Mouse (Mus musculus) liver, adult 2 months (tissue): ENCODE results near the gene Ppa1. TPM values are rescaled to one million over a fixed set of nuclear protein-coding genes. Genes with fewer than 3 reads are reported as not detected.
"Not testable (repeated sequence)": the region's sequence is repeated elsewhere in the genome, so short reads cannot be mapped to it uniquely, and the experiment has no call there.

Experiments
- DNase-seq: peaks from one replicate; pipeline ENCODE4 v3.0.0-alpha.2; 2011; ENCODE audit warnings: low read depth, low spot score; ENCODE audit errors: extremely low read depth
- H3K27ac ChIP-seq: fragments of 200-500 bp; replicated peaks from 2 replicates; pipeline ENCODE4 v1.5.1; 2012; ENCODE audit warnings: low read depth, mild to moderate bottlenecking, control low read depth, inconsistent platforms, low read length; ENCODE audit not compliant: insufficient read depth
- H3K27me3 ChIP-seq: fragments of 200-500 bp; 2 replicates; pipeline ENCODE4 v1.6.1; 2012; ENCODE audit warnings: mild to moderate bottlenecking, moderate library complexity, low read length, inconsistent platforms; ENCODE audit not compliant: control insufficient read depth, insufficient read depth
- H3K36me3 ChIP-seq: fragments of 200-500 bp; 2 replicates; pipeline ENCODE4 v1.6.1; 2012; ENCODE audit warnings: low read length, inconsistent platforms; ENCODE audit not compliant: control insufficient read depth, insufficient read depth
- H3K4me1 ChIP-seq: fragments of 200-500 bp; 2 replicates; pipeline ENCODE4 v1.6.1; 2011; ENCODE audit warnings: low read length; ENCODE audit not compliant: control insufficient read depth, insufficient read depth
- H3K4me3 ChIP-seq: fragments of 200-500 bp; 2 replicates; pipeline ENCODE4 v1.5.1; 2011; ENCODE audit warnings: low read depth, mild to moderate bottlenecking, control low read depth, low read length, moderate library complexity; ENCODE audit not compliant: insufficient read depth
- H3K79me2 ChIP-seq: fragments of 200-500 bp; 2 replicates; pipeline ENCODE4 v1.6.1; 2012; ENCODE audit warnings: inconsistent platforms, mild to moderate bottlenecking, low read length, moderate library complexity; ENCODE audit not compliant: control insufficient read depth, insufficient read depth
- H3K9ac ChIP-seq: fragments of 200-500 bp; 2 replicates; pipeline ENCODE4 v1.6.1; 2012; ENCODE audit warnings: low read depth, mild to moderate bottlenecking, control low read depth, inconsistent platforms, low read length
- CTCF ChIP-seq: fragments of 200-500 bp; IDR thresholded peaks from 2 replicates; pipeline ENCODE4 v1.5.1; 2011; ENCODE audit warnings: low read depth, low read length, control low read depth
- POLR2A ChIP-seq: fragments of 200-500 bp; IDR thresholded peaks from 2 replicates; pipeline ENCODE4 v1.6.1; 2011; ENCODE audit warnings: low read length, control low read depth; ENCODE audit not compliant: insufficient read depth; ENCODE audit errors: extremely low read depth
- WGBS: fragments of 180-500 bp; shearing (Covaris S2); methylation state at CpG from one replicate; pipeline ENCODE4 v1.1.7; 2018; 5-methylcytosine and 5-hydroxymethylcytosine counted together
- polyA plus RNA-seq: library from polyadenylated mRNA; depleted of rRNA; stranded (reverse); fragments of >200 nt; gene quantifications from 2 replicates; pipeline ENCODE4 v1.2.3, GENCODE M21; 2012
- total RNA-seq: library from RNA; depleted of rRNA; stranded (reverse); fragments of >200 nt; gene quantifications from 2 replicates; pipeline ENCODE4 v1.2.3, GENCODE M21; 2014

Gene Ppa1
- total and polyA plus RNA-seq, 2 experiments, result 92.3 to 279 TPM

DNA sequence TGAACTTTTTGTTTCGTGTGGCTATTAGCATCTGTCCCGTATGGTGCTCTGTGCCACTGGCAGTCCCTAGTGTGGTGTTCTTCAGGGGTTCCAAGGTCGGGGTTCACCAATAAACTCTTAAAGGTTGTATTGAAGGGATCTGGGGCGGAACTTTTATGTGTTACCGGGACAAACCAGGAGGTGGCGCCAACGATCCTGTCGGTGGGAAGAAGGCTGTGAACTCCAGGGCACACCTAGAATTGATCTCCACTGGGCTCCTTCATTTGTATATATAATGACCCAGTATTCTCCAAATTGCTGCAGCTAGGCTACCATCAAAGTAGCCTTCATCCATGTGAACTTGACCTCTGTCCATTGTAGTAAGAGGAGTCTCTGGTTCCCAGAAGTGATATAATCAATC lies 42.5 kb upstream of the Ppa1 start:
- peaks cover 3% of the 10 kb centered on the region for H3K4me1 ChIP-seq
- no peak overlapping the region for H3K27ac ChIP-seq
- H3K4me3 ChIP-seq, result no peak overlapping the region
- no peaks in the 10 kb centered on the region for H3K36me3 ChIP-seq
- TF ChIP-seq CTCF (peak; percentile 80), POLR2A (no peak)
- WGBS, result 4% methylated on average over 8 of the region's 8 CpGs
- DNase-seq, result peak; percentile 70
- no peaks in the 10 kb centered on the region for H3K79me2 ChIP-seq
- H3K27me3 ChIP-seq, result no peaks in the 10 kb centered on the region
- no peak overlapping the region for H3K9ac ChIP-seq

DNA sequence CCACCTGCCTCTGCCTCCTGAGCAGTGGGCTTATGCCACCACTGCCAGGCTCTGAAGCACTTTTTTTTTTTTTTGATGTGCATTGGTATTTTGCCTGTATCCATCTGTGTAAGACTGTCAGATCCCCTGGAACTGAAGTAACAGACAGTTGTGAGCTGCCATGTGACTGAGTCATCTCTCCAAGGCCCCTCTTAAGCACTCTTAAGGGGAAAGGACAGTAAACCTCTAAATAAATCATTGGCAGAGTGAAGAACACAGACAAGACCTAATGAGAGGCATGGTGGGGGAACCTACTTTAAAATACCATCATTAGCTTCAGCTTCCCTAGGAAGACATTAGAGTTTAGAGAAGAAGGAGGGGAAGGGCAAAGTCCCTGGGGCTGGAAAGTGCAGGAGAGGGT lies 40.1 kb upstream of the Ppa1 start:
- no peak for DNase-seq
- Histone ChIP-seq H3K36me3 (no peaks in the 10 kb centered on the region), H3K27ac (no peak overlapping the region), H3K4me1 (peaks cover 3% of the 10 kb centered on the region), H3K4me3 (no peak overlapping the region), H3K9ac (no peak overlapping the region), H3K27me3 (no peaks in the 10 kb centered on the region), H3K79me2 (no peaks in the 10 kb centered on the region)
- TF ChIP-seq POLR2A (no peak), CTCF (no peak)

DNA sequence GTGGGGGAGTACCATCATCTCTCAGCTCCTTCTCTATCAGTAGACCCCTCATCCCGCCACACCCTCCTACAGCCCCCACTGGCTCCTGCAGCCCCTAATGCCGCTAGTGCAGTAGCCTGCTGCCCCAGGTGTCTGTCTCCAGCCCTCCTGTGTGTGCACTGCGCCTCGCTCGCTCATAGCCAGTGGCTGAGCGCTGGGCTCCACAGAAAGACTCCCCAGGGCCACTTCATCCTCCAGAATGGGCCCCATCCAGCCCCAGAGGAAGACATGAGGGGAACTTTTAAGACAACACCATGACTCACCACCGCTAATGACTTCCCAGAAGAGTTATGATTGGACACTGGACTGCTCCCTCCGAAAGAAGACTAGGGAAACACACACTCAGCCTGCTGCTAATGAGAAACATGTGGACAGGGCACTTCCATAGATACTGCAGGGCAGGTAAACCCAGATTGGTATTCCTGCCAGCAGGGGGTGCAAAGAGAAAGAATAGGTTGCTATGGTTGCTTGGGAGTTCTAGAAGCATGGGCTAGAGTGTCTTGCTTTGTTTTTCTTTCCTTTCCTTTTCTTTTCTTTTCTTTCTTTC lies 37.6 kb upstream of the Ppa1 start:
- no peak overlapping the region for H3K9ac ChIP-seq
- H3K27ac ChIP-seq, result no peak overlapping the region

DNA sequence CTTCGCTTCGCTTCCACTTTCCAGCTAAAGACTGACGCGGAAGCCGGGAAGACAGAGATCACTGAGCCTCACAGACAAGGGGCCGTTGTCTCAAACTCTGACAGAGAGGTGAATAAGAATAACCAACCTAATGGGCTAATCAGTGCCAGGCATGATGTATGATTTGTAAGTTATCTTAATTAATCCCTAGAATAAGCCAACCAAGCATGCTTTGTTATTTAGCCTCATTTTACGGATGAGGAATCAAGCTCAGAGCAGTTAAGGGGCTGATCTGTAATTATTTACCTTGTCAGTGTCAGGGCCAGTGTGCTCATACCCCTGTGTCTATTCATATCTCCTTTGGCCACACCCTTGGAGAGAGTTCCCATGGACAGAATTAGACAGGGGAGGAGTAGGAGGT lies 34.0 kb upstream of the Ppa1 start:
- WGBS, result 92% methylated on average over 7 of the region's 7 CpGs
- Histone ChIP-seq H3K4me3 (no peak overlapping the region), H3K36me3 (no peaks in the 10 kb centered on the region), H3K27ac (no peak overlapping the region), H3K79me2 (no peaks in the 10 kb centered on the region), H3K4me1 (no peaks in the 10 kb centered on the region), H3K27me3 (no peaks in the 10 kb centered on the region), H3K9ac (no peak overlapping the region)
- DNase-seq, result no peak
- no peak for TF ChIP-seq CTCF

More for the DNA sequence above, 37.6 kb upstream of the Ppa1 start:
- H3K79me2 ChIP-seq, result no peaks in the 10 kb centered on the region
- TF ChIP-seq POLR2A, result no peak
- TF ChIP-seq CTCF, result no peak
- no peak overlapping the region for H3K4me3 ChIP-seq
- H3K4me1 ChIP-seq, result peaks cover under 1% of the 10 kb centered on the region
- peak; percentile 39 for DNase-seq
- H3K27me3 ChIP-seq, result no peaks in the 10 kb centered on the region
- no peaks in the 10 kb centered on the region for H3K36me3 ChIP-seq
- 84% methylated on average over 8 of the region's 8 CpGs for WGBS

DNA sequence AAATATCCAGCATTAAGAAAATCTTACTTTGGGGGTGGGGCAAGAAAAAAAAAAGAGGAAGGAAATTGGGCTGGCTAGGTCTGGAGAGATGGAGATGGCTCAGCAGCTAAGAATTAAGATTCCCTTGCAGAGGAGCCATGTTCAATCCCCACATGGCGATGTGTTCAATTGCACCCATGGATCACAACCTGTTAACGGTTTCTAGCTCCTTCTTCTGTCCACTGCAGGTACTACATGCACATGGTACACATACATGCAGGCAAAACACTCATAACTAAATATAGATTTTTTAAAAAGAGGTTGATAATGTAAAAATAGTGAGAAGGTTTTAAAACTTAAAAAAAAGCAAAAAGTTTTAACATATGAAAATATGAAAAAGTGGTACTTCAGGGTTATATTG lies 29.8 kb upstream of the Ppa1 start:
- no peak for TF ChIP-seq CTCF
- no peak for TF ChIP-seq POLR2A
- whole genome bisulfite sequencing, result 79% methylated on average over 2 of the region's 2 CpGs
- no peaks in the 10 kb centered on the region for H3K4me1 ChIP-seq

DNA sequence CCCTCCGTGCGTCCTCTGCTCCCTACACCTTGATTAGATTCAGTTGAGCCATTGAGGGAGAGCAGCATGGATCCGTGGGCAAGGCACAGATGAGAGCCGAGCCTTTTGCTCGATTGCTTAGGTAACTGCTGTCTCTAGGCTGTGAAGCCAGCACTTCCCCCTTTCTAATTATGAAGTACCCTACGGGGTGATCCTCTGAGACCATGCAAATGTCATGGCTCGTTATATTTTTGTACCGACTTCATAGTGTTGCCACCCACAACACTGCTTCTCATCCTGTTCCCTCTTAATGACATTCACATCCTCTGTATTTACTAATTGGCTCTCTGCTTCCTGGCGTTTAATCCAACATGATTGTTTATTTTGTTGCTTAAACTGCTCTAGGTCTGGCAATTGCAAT lies 26.7 kb upstream of the Ppa1 start:
- Histone ChIP-seq H3K27ac (no peak overlapping the region), H3K9ac (no peak overlapping the region), H3K36me3 (no peaks in the 10 kb centered on the region), H3K27me3 (peaks cover 6% of the 10 kb centered on the region), H3K79me2 (no peaks in the 10 kb centered on the region), H3K4me1 (peaks cover 2% of the 10 kb centered on the region; the same call in 1 of the 2 replicates), H3K4me3 (no peak overlapping the region)
- WGBS, result 34% methylated on average over 9 of the region's 9 CpGs
- TF ChIP-seq POLR2A (no peak), CTCF (no peak)
- DNase-seq, result peak; percentile 78

More for the DNA sequence above, 29.8 kb upstream of the Ppa1 start:
- Histone ChIP-seq H3K36me3 (no peaks in the 10 kb centered on the region), H3K4me3 (no peak overlapping the region), H3K27ac (no peak overlapping the region), H3K79me2 (no peaks in the 10 kb centered on the region), H3K27me3 (no peaks in the 10 kb centered on the region), H3K9ac (no peak overlapping the region)
- DNase-seq, result no peak

DNA sequence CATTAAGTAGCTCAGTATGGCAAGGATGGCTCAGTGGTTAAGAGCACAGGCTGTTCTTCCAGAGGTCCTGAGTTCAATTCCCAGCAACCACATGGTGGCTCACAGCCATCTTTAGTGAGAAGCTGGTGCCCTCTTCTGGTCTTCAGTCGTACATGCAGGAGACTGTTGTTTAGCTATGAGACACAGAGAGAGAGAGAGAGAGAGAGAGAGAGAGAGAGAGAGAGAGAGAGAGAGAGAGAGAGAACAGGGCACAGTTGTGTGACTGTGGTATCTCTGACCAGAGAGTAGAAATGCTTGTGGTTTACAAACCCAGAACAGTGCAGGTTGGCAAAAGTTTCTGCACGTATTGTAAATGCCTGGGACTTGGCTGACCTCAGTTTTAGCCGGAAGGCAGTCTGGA lies 24.5 kb upstream of the Ppa1 start:
- H3K9ac ChIP-seq, H3K27me3 ChIP-seq, H3K4me3 ChIP-seq, DNase-seq, H3K27ac ChIP-seq, H3K36me3 ChIP-seq, H3K79me2 ChIP-seq, H3K4me1 ChIP-seq: not testable (repeated sequence)
- WGBS, result 78% methylated on average over 3 of the region's 3 CpGs
